Mouse (Mus musculus): Measurements from ENCODE around the gene Paqr3. TPM values are rescaled to one million over a fixed set of nuclear protein-coding genes. Genes with fewer than 3 reads are reported as not detected.

Gene Paqr3
- polyA plus RNA-seq, 1 experiment from 2014 or later = 3.9 TPM

GRCm38 (mm10) chr5:97054801-97055200 is 56.6 kb downstream of the Paqr3 start:
- H3K27ac ChIP-seq = no peak overlapping the region
- no peaks in the 10 kb centered on the region for H3K9me3 ChIP-seq
- WGBS = 79% methylated on average over 10 of the region's 10 CpGs
- H3K9ac ChIP-seq = no peak overlapping the region
- ATAC-seq (ENCODE audit: insufficient number of reproducible peaks, low FRiP score, low TSS enrichment, low read depth) = no peak
- peaks cover 15% of the 10 kb centered on the region; the same call in 1 of the 2 replicates for H3K36me3 ChIP-seq
- H3K4me3 ChIP-seq = no peak overlapping the region
- H3K4me2 ChIP-seq = no peak overlapping the region
- H3K4me1 ChIP-seq = no peaks in the 10 kb centered on the region
- no peaks in the 10 kb centered on the region for H3K27me3 ChIP-seq

- Histone ChIP-seq H3K9ac (no peak overlapping the region), H3K4me2 (no peak overlapping the region), H3K27me3 (no peaks in the 10 kb centered on the region), H3K9me3 (no peaks in the 10 kb centered on the region), H3K27ac (no peak overlapping the region), H3K36me3 (peaks cover 15% of the 10 kb centered on the region; the same call in 1 of the 2 replicates), H3K4me3 (no peak overlapping the region), H3K4me1 (no peaks in the 10 kb centered on the region)
- ATAC-seq (ENCODE audit: insufficient number of reproducible peaks, low FRiP score, low TSS enrichment, low read depth) = no peak
- 71% methylated on average over 5 of the region's 5 CpGs for WGBS
Observed at GRCm38 (mm10) chr5:97054166-97054565, 57.2 kb downstream of the Paqr3 start.

- no peak for ATAC-seq (ENCODE audit: insufficient number of reproducible peaks, low FRiP score, low TSS enrichment, low read depth)
- Histone ChIP-seq H3K27me3 (no peaks in the 10 kb centered on the region), H3K4me1 (no peaks in the 10 kb centered on the region), H3K9me3 (no peaks in the 10 kb centered on the region), H3K4me2 (no peak overlapping the region), H3K4me3 (no peak overlapping the region), H3K9ac (no peak overlapping the region), H3K27ac (no peak overlapping the region), H3K36me3 (peaks cover 5% of the 10 kb centered on the region; the same call in 1 of the 2 replicates)
- 93% methylated on average over 5 of the region's 5 CpGs for WGBS
Observed at GRCm38 (mm10) chr5:97048905-97049304, 62.5 kb downstream of the Paqr3 start.

- no peak for ATAC-seq (ENCODE audit: insufficient number of reproducible peaks, low FRiP score, low TSS enrichment, low read depth)
- WGBS = 82% methylated on average over 10 of the region's 10 CpGs
- H3K27me3 ChIP-seq = no peaks in the 10 kb centered on the region
Observed at GRCm38 (mm10) chr5:97046680-97047079, 64.7 kb downstream of the Paqr3 start.

GRCm38 (mm10) chr5:97045260-97045659 is 66.1 kb downstream of the Paqr3 start:
- 58% methylated on average over 7 of the region's 7 CpGs for WGBS
- Histone ChIP-seq H3K4me3 (no peak overlapping the region), H3K4me1 (no peaks in the 10 kb centered on the region), H3K36me3 (peaks cover 3% of the 10 kb centered on the region; the same call in 1 of the 2 replicates), H3K27ac (no peak overlapping the region), H3K4me2 (no peak overlapping the region), H3K9me3 (no peaks in the 10 kb centered on the region), H3K27me3 (no peaks in the 10 kb centered on the region), H3K9ac (no peak overlapping the region)
- no peak for ATAC-seq (ENCODE audit: insufficient number of reproducible peaks, low FRiP score, low TSS enrichment, low read depth)

More at GRCm38 (mm10) chr5:97046680-97047079, 64.7 kb downstream of the Paqr3 start:
- Histone ChIP-seq H3K9ac (no peak overlapping the region), H3K9me3 (no peaks in the 10 kb centered on the region), H3K27ac (no peak overlapping the region), H3K4me2 (no peak overlapping the region), H3K36me3 (peaks cover 3% of the 10 kb centered on the region; the same call in 1 of the 2 replicates), H3K4me1 (no peaks in the 10 kb centered on the region), H3K4me3 (no peak overlapping the region)

Other genes starting within 250 kb of the Paqr3 start
- gene Bmp2k, start 113.9 kb downstream of the Paqr3 start, polyA plus RNA-seq (2015; fragmentation: Nextera tagmentation; extraction: Ambion mirVana) = 11.7 and 13.4 TPM in 2 replicates

Measured in limb, embryonic 15.5 days (tissue).